Mouse (Mus musculus) frontal cortex, postnatal 14 days (tissue): Measurements from ENCODE around the gene Trim9.
A peak's percentile ranks its signal among the peaks of the same experiment; 100 is the strongest.

Experiments
- DNase-seq, 2 experiments: peaks; one replicate each; pipeline ENCODE4 v3.0.0; 2022; ENCODE audit warnings: low spot score in 2 of 2

The Trim9 gene

GRCm38 (mm10) chr12:70326393-70326792 is 21.0 kb downstream of the Trim9 start:
- peak in 1 of 2 experiments; percentile 3 for DNase-seq

- peak in 1 of 2 experiments; percentile 8 for DNase-seq
Observed at GRCm38 (mm10) chr12:70325826-70326225, 21.6 kb downstream of the Trim9 start.

GRCm38 (mm10) chr12:70322790-70323189 is 24.6 kb downstream of the Trim9 start:
- no peak for DNase-seq

GRCm38 (mm10) chr12:70316147-70316546 is 31.3 kb downstream of the Trim9 start:
- DNase-seq = no peak

GRCm38 (mm10) chr12:70307881-70308280 is 39.5 kb downstream of the Trim9 start:
- no peak for DNase-seq

- DNase-seq = no peak
Observed at GRCm38 (mm10) chr12:70307062-70307461, 40.4 kb downstream of the Trim9 start.

- no peak for DNase-seq
Observed at GRCm38 (mm10) chr12:70304014-70304413, 43.4 kb downstream of the Trim9 start.

GRCm38 (mm10) chr12:70303525-70303924 is 43.9 kb downstream of the Trim9 start:
- no peak for DNase-seq

GRCm38 (mm10) chr12:70302022-70302720 is 45.2 kb downstream of the Trim9 start:
- DNase-seq = no peak

- no peak for DNase-seq
Observed at GRCm38 (mm10) chr12:70293927-70294684, 53.3 kb downstream of the Trim9 start.

- no peak for DNase-seq
Observed at GRCm38 (mm10) chr12:70293165-70293926, 54.1 kb downstream of the Trim9 start.

GRCm38 (mm10) chr12:70285521-70285920 is 61.9 kb downstream of the Trim9 start:
- DNase-seq = no peak

GRCm38 (mm10) chr12:70284979-70285378 is 62.4 kb downstream of the Trim9 start:
- DNase-seq = no peak

- peak in 1 of 2 experiments; percentile 54 for DNase-seq
Observed at GRCm38 (mm10) chr12:70283116-70283731, 64.2 kb downstream of the Trim9 start.

GRCm38 (mm10) chr12:70280930-70281329 is 66.5 kb downstream of the Trim9 start:
- no peak for DNase-seq

GRCm38 (mm10) chr12:70280381-70280780 is 67.0 kb downstream of the Trim9 start:
- no peak for DNase-seq

- DNase-seq = no peak
Observed at GRCm38 (mm10) chr12:70277071-70277939, 70.1 kb downstream of the Trim9 start.

GRCm38 (mm10) chr12:70269724-70270123 is 77.7 kb downstream of the Trim9 start:
- DNase-seq = no peak

- DNase-seq = no peak
Observed at GRCm38 (mm10) chr12:70267314-70267713, 80.1 kb downstream of the Trim9 start.

GRCm38 (mm10) chr12:70266494-70266931 is 80.9 kb downstream of the Trim9 start:
- DNase-seq = no peak

GRCm38 (mm10) chr12:70263721-70264120 is 83.7 kb downstream of the Trim9 start:
- DNase-seq = no peak
